Mouse (Mus musculus) C2C12 (cell line): ENCODE measurements around the gene Cybb. TPM values are rescaled to one million over a fixed set of nuclear protein-coding genes. Genes with fewer than 3 reads are reported as not detected.

Experiments used
- H3K27me3 ChIP-seq: one replicate; pipeline ENCODE4 v1.6.1; 2011; ENCODE audit not compliant: control insufficient read depth, insufficient read depth, insufficient read length
- H3K36me3 ChIP-seq: one replicate; pipeline ENCODE4 v1.6.1; 2011; ENCODE audit not compliant: control insufficient read depth, insufficient read depth
- H3K4me3 ChIP-seq: one replicate; pipeline ENCODE4 v1.5.1; 2011; ENCODE audit warnings: mild to moderate bottlenecking, control low read depth; ENCODE audit not compliant: poor library complexity, insufficient read depth, severe bottlenecking
- H3K79me2 ChIP-seq: one replicate; pipeline ENCODE4 v1.6.1; 2011; ENCODE audit not compliant: control insufficient read depth, insufficient read depth
- H3K79me3 ChIP-seq: one replicate; pipeline ENCODE4 v1.6.1; 2011; ENCODE audit warnings: low read depth, control low read depth
- H3ac ChIP-seq: one replicate; pipeline ENCODE3; 2011; ENCODE audit warnings: low read depth; ENCODE audit not compliant: control insufficient read depth, insufficient read length
- CEBPB ChIP-seq: IDR thresholded peaks from one replicate; pipeline ENCODE4 v1.6.1; 2011; ENCODE audit warnings: low read depth, mild to moderate bottlenecking, control low read depth, moderate library complexity
- CTCF ChIP-seq: IDR thresholded peaks from one replicate; pipeline ENCODE4 v1.5.1; 2011; ENCODE audit not compliant: control insufficient read depth, insufficient read depth, insufficient read length
- FOSL1 ChIP-seq: IDR thresholded peaks from one replicate; pipeline ENCODE4 v1.8.0; 2011; ENCODE audit warnings: mild to moderate bottlenecking, low read length; ENCODE audit not compliant: poor library complexity, insufficient read depth, severe bottlenecking
- MAX ChIP-seq: IDR thresholded peaks from one replicate; pipeline ENCODE4 v1.6.1; 2011; ENCODE audit warnings: mild to moderate bottlenecking, control low read depth
- MYOD1 ChIP-seq: IDR thresholded peaks from one replicate; pipeline ENCODE4 v1.6.1; 2011; ENCODE audit warnings: low read depth; ENCODE audit not compliant: control insufficient read depth, insufficient read length
- MYOG ChIP-seq: IDR thresholded peaks from one replicate; pipeline ENCODE4 v1.6.1; 2011; ENCODE audit not compliant: control insufficient read depth, insufficient read length; ENCODE audit errors: extremely low read depth
- USF1 ChIP-seq: IDR thresholded peaks from one replicate; pipeline ENCODE4 v1.6.1; 2011; ENCODE audit warnings: low read depth, mild to moderate bottlenecking, control low read depth, moderate library complexity
- polyA plus RNA-seq: library from polyadenylated mRNA; unstranded; fragments of >200 nt; fragmentation: generic; extraction: Trizol; gene quantifications from one replicate; pipeline ENCODE4 v1.2.1, GENCODE M21; 2012; ENCODE audit warnings: missing spikeins

Cybb gene
- polyA plus RNA-seq, 1 experiment = not detected

- Histone ChIP-seq H3K36me3 (no peaks in the 10 kb centered on the region), H3K79me2 (no peaks in the 10 kb centered on the region), H3K4me3 (no peak overlapping the region), H3ac (no peak overlapping the region), H3K27me3 (no peaks in the 10 kb centered on the region), H3K79me3 (no peaks in the 10 kb centered on the region)
- TF ChIP-seq USF1 (no peak), CEBPB (no peak), MAX (no peak), MYOG (no peak)
Measured at GRCm38 (mm10) chrX:9470811-9471388, 16.7 kb downstream of the Cybb start.

- H3K79me3 ChIP-seq = no peaks in the 10 kb centered on the region
- H3K27me3 ChIP-seq = no peaks in the 10 kb centered on the region
- H3K79me2 ChIP-seq = no peaks in the 10 kb centered on the region
- no peaks in the 10 kb centered on the region for H3K36me3 ChIP-seq
- TF ChIP-seq CTCF = no peak
- no peak for TF ChIP-seq USF1
- no peak for TF ChIP-seq MYOD1
- no peak for TF ChIP-seq CEBPB
- TF ChIP-seq FOSL1 = no peak
- no peak for TF ChIP-seq MAX
- no peak for TF ChIP-seq MYOG
- H3K4me3 ChIP-seq = no peak overlapping the region
- H3ac ChIP-seq = no peak overlapping the region
Measured at GRCm38 (mm10) chrX:9469100-9469499, 18.5 kb downstream of the Cybb start.

- H3K36me3 ChIP-seq = no peaks in the 10 kb centered on the region
Measured at GRCm38 (mm10) chrX:9467020-9467419, 20.6 kb downstream of the Cybb start.

GRCm38 (mm10) chrX:9465890-9466289 lies 21.7 kb downstream of the Cybb start:
- no peaks in the 10 kb centered on the region for H3K79me2 ChIP-seq
- H3ac ChIP-seq = no peak overlapping the region
- TF ChIP-seq MYOG (no peak), CEBPB (no peak), MYOD1 (no peak), USF1 (no peak), CTCF (no peak), FOSL1 (no peak), MAX (no peak)
- H3K36me3 ChIP-seq = no peaks in the 10 kb centered on the region
- no peak overlapping the region for H3K4me3 ChIP-seq
- no peaks in the 10 kb centered on the region for H3K27me3 ChIP-seq
- H3K79me3 ChIP-seq = no peaks in the 10 kb centered on the region

More at GRCm38 (mm10) chrX:9467020-9467419, 20.6 kb downstream of the Cybb start:
- TF ChIP-seq FOSL1 = no peak
- no peak for TF ChIP-seq CEBPB
- no peak for TF ChIP-seq MYOD1
- TF ChIP-seq CTCF = no peak
- no peak for TF ChIP-seq USF1
- TF ChIP-seq MAX = no peak
- no peak for TF ChIP-seq MYOG
- Histone ChIP-seq H3K79me3 (no peaks in the 10 kb centered on the region), H3K27me3 (no peaks in the 10 kb centered on the region), H3K79me2 (no peaks in the 10 kb centered on the region), H3K4me3 (no peak overlapping the region), H3ac (no peak overlapping the region)

- Histone ChIP-seq H3K79me3 (no peaks in the 10 kb centered on the region), H3K4me3 (no peak overlapping the region), H3ac (no peak overlapping the region), H3K79me2 (no peaks in the 10 kb centered on the region), H3K36me3 (no peaks in the 10 kb centered on the region), H3K27me3 (no peaks in the 10 kb centered on the region)
- TF ChIP-seq MYOD1 = no peak
- no peak for TF ChIP-seq CEBPB
- no peak for TF ChIP-seq FOSL1
- no peak for TF ChIP-seq MYOG
Measured at GRCm38 (mm10) chrX:9462671-9463070, 24.9 kb downstream of the Cybb start.

- no peaks in the 10 kb centered on the region for H3K36me3 ChIP-seq
- no peaks in the 10 kb centered on the region for H3K79me2 ChIP-seq
- no peak for TF ChIP-seq MYOG
- no peak for TF ChIP-seq USF1
- TF ChIP-seq MAX = no peak
- no peak for TF ChIP-seq CEBPB
- no peak for TF ChIP-seq CTCF
- no peak for TF ChIP-seq MYOD1
- no peak for TF ChIP-seq FOSL1
- no peak overlapping the region for H3K4me3 ChIP-seq
- H3K79me3 ChIP-seq = no peaks in the 10 kb centered on the region
- H3ac ChIP-seq = no peak overlapping the region
- no peaks in the 10 kb centered on the region for H3K27me3 ChIP-seq
Measured at GRCm38 (mm10) chrX:9461399-9461798, 26.2 kb downstream of the Cybb start.
